Mouse (Mus musculus) left cerebral cortex, postnatal 14 days (tissue): ENCODE measurements around the gene Taf11. TPM values are rescaled to one million over a fixed set of nuclear protein-coding genes. Genes with fewer than 3 reads are reported as not detected.

Experiments used
- DNase-seq, 2 experiments: peaks; one replicate each; pipeline ENCODE4 v3.0.0; 2021 to 2022; ENCODE audit warnings: low spot score in 2 of 2, mixed read lengths in 1 of 2
- intact Hi-C: fragments of 180-260 bp; cut with DNase I; formaldehyde crosslinking; loops from one replicate; pipeline ENCODE4 v1.15.1; 2025
- total RNA-seq, 2 experiments: library from RNA; stranded (reverse); gene quantifications; 2 replicates each; pipeline ENCODE4 v1.2.3; 2021

Gene Taf11
- total RNA-seq, 2 experiments from 2014 or later: 37.9 to 46.5 TPM

DNA sequence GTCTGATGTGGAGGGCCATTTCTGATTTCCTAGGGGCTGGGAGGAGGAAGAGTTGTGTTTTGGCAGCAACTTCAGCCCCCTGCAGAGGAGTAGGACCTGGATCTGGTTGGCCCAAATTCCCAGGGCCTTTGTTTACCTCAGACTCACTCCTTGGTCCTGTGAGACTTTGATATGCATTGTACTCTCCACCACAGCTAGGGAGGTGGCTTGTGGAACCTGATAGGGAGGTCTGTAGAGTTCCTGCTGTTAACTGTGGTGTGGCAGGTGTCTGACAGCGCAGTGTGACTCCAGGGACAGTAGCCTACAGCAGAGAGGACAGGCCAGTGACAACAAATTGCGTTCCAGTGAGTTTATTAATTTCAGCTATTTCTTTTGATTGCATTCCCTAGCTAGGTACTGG, 50.5 kb downstream of the Taf11 start:
- intact Hi-C loops: no loop called here
- DNase-seq: no peak

DNA sequence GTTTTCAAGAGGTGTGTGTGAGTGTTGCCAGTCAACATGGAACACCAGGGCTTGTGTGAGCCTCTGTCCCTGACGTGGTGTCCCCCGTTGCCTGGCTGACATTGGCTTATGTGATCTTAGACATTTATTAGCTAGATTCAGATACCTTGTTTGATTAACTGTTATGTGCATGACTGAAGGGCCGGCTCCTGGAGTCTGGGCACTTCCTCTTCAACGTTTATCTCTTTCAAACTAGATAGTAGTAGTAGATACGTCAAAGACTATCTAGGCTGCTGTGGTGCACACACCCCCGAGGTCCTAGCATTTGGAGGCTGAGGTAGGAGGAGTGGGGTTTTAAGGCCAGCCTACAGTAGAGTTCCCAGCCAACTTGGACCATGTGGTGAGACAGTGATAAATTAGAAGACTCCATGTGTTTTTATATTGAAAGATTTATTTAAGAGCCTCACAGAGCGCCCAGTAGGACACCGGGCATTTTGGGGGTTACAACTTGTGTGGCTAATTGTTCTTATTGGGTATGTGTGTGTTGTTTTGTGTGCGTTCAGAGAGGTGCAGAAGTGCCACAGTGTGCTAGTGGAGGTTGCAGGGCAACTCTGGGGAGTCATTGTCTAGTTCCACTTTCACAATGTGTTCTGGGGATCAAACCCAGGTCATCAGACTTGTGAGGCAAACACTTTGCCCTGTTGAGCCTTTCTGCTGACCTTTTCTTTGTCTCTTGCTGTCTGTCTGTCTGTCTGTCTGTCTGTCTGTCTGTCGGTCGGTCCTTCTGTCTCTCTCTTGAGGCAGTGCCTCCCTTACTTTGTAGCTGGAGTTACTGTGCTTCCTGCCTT, 51.8 kb downstream of the Taf11 start:
- DNase-seq: no peak

DNA sequence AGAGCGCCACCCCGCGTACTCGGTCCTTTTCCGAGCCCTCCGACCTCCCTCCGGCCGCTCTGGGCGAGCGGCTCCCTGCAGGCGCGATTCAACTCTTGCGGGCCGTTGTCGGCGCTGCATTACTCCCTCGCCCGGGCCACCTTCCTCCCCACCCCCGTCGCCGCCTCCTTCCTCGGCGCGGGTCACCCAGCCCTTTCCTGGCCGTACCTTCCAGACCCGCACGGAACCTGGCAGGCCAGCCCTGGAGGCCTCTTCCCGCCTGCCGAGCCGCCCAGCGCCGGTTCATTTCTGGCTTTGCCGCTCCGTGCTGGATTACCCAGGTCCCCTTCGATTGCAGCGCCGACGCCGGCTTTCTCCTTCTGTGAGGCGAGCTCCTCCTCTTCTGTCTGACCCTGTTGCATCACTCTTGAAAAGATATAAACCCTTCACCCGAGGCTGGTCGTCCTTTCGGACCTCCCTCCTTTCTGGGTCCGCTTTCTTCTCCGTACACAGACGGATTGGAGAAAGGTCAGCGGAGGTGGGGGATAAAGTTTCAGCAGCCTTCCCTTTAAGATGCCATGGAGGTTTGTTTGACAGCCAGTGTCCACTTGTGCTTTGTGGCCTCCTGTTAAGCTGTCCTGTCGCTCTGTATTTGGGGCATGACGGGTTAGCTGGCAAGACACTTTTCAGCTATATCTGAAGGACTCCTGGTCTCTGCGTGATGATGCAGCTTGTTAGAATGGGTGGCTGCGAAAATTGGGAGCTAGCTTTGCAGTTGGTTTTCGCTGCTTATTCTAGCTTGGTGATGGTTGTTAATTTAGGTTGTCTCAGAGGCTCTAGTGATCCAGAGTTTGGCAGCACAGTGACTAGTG, 52.6 kb downstream of the Taf11 start:
- DNase-seq: peak; percentile 37 to 43
- intact Hi-C loops: no loop called here

More for the DNA sequence above, 51.8 kb downstream of the Taf11 start:
- intact Hi-C loops: no loop called here

DNA sequence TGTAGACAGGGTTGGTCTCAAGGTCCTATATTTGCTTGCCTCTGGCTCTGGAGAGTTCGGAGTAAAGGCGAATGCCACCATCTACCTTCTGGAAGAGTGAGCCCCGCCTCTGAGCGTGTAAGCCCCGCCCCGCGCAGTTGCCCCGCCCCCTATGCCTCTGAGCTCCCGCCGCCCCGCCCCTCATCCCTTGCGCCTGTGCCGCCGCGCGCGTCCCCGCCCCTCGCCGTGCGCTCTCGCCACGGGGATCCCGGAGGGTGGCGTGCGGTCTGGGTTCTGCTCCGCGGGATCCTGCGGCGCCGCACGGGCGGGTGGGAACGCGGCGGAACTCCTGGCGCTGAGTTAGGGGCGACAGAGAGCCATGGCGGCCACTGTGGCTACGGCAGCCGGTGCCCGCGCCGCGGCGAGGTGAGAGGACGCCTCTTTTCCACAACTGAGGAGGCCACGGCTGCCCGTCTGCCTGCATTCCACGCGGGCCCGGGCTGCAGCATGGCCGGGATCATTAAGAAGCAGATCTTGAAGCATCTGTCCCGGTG, 53.3 kb downstream of the Taf11 start, which contains the start of gene Uhrf1bp1:
Gene Uhrf1bp1, plus strand, starts transcription at position 177 of the 533 bp plus-strand sequence.
- DNase-seq: peak; percentile 58 to 83
- intact Hi-C loops: no loop called here

Other genes starting within 250 kb of the Taf11 start
- under 1 TPM; 0.42 to 0.57 TPM for gene Spdef, start 180.9 kb downstream of the Taf11 start, total RNA-seq
- 100 to 1,000 TPM; 136 to 137 TPM for gene D17Wsu92e, start 89.2 kb downstream of the Taf11 start, total RNA-seq
- gene Snrpc, start 71.7 kb downstream of the Taf11 start, total RNA-seq: 10 to 100 TPM; 66.0 to 71.1 TPM
- gene Uhrf1bp1, start 53.4 kb downstream of the Taf11 start, total RNA-seq: 10 to 100 TPM; 18.7 to 20.5 TPM
- gene Anks1, start 538 bp downstream of the Taf11 start, total RNA-seq: 10 to 100 TPM; 33.4 to 40.6 TPM
- 1 to 10 TPM; 1.3 to 1.6 TPM for gene Tcp11, start 170.8 kb upstream of the Taf11 start, total RNA-seq
- 1 to 10 TPM; 1.1 to 2.1 TPM for gene Scube3, start 232.3 kb upstream of the Taf11 start, total RNA-seq